Mouse (Mus musculus) adrenal gland (tissue): ENCODE results near the gene Sat2.

ENCODE experiments used
- intact Hi-C: fragments of 180-260 bp; cut with DNase I; formaldehyde crosslinking; loops from one replicate; pipeline ENCODE4 v1.15.1; 2025
- long read RNA-seq, 2 experiments: library from polyadenylated mRNA; unstranded; transcript quantifications; one replicate each; pipeline ENCODE4 v2.0.0; 2020; ENCODE audit warnings: borderline replicate concordance in 1 of 2; ENCODE audit not compliant: insufficient replicate concordance in 1 of 2

The Sat2 gene
- long read RNA-seq, experiment 1, transcript Sat2-202 (6 exons, 968 nt) = major isoform, 5 of 9 reads
- long read RNA-seq, experiment 1, partial matches to known transcripts = 0 of 9 reads
- long read RNA-seq, experiment 1, other reads (novel, unspliced or antisense) = 1 of 9 reads
- long read RNA-seq, experiment 2, transcript Sat2-201 (7 exons, 800 nt) = major isoform, 5 of 13 reads
- long read RNA-seq, experiment 2, transcript Sat2-202 (6 exons, 968 nt) = major isoform, 5 of 13 reads
- long read RNA-seq, experiment 2, partial matches to known transcripts = 1 of 13 reads
- long read RNA-seq, experiment 2, other reads (novel, unspliced or antisense) = 1 of 13 reads

- intact Hi-C loops = no loop called here
Observed at GRCm38 (mm10) chr11:69621571-69622268, at the start of gene Sat2. Sat2 (plus strand) TSS chr11:69622024.

- intact Hi-C loops = no loop called here
Observed at GRCm38 (mm10) chr11:69575220-69575619, 46.6 kb upstream of the Sat2 start.

GRCm38 (mm10) chr11:69576307-69576706 lies 45.5 kb upstream of the Sat2 start:
- intact Hi-C loops = no loop called here

- intact Hi-C loops = no loop called here
Observed at GRCm38 (mm10) chr11:69578301-69578700, 43.5 kb upstream of the Sat2 start.

- intact Hi-C loops = loop anchor here (1.0 kb wide), 2 partner anchors 32 to 35 kb away; no protein-coding TSS in a partner anchor
Observed at GRCm38 (mm10) chr11:69579128-69580017, 42.5 kb upstream of the Sat2 start.

- intact Hi-C loops = loop anchor here (1.0 kb wide), 1 partner anchor 34 kb away; no protein-coding TSS in a partner anchor
Observed at GRCm38 (mm10) chr11:69580091-69580514, 41.7 kb upstream of the Sat2 start, which contains the start of the genes Wrap53 and Trp53. Wrap53 (minus strand) TSS chr11:69580255. Trp53 (plus strand) TSS chr11:69580359.

- intact Hi-C loops = loop anchor here (1.0 kb wide), 1 partner anchor 34 kb away; no protein-coding TSS in a partner anchor
Observed at GRCm38 (mm10) chr11:69580572-69581146, 41.2 kb upstream of the Sat2 start.

GRCm38 (mm10) chr11:69581147-69581688 lies 40.6 kb upstream of the Sat2 start:
- intact Hi-C loops = no loop called here

GRCm38 (mm10) chr11:69581814-69582213 lies 40.0 kb upstream of the Sat2 start:
- intact Hi-C loops = no loop called here

GRCm38 (mm10) chr11:69582230-69582805 lies 39.5 kb upstream of the Sat2 start:
- intact Hi-C loops = no loop called here

- intact Hi-C loops = no loop called here
Observed at GRCm38 (mm10) chr11:69584008-69584407, 37.8 kb upstream of the Sat2 start.

GRCm38 (mm10) chr11:69584937-69585336 lies 36.9 kb upstream of the Sat2 start:
- intact Hi-C loops = no loop called here

- intact Hi-C loops = no loop called here
Observed at GRCm38 (mm10) chr11:69585718-69586325, 36.0 kb upstream of the Sat2 start.

- intact Hi-C loops = no loop called here
Observed at GRCm38 (mm10) chr11:69589207-69589834, 32.5 kb upstream of the Sat2 start.

GRCm38 (mm10) chr11:69590622-69591021 lies 31.2 kb upstream of the Sat2 start:
- intact Hi-C loops = no loop called here

GRCm38 (mm10) chr11:69591424-69591823 lies 30.4 kb upstream of the Sat2 start:
- intact Hi-C loops = no loop called here

GRCm38 (mm10) chr11:69591899-69592637 lies 29.8 kb upstream of the Sat2 start:
- intact Hi-C loops = no loop called here

GRCm38 (mm10) chr11:69592799-69593198 lies 29.0 kb upstream of the Sat2 start:
- intact Hi-C loops = no loop called here

GRCm38 (mm10) chr11:69594853-69595252 lies 27.0 kb upstream of the Sat2 start:
- intact Hi-C loops = no loop called here
